Mouse (Mus musculus) kidney, postnatal 25 days (tissue): ENCODE measurements around the gene Stard10.

Experiments
- DNase-seq, 2 experiments: peaks; one replicate each; pipeline ENCODE4 v3.0.0; 2021; ENCODE audit warnings: mixed read lengths in 2 of 2

Gene Stard10

DNA sequence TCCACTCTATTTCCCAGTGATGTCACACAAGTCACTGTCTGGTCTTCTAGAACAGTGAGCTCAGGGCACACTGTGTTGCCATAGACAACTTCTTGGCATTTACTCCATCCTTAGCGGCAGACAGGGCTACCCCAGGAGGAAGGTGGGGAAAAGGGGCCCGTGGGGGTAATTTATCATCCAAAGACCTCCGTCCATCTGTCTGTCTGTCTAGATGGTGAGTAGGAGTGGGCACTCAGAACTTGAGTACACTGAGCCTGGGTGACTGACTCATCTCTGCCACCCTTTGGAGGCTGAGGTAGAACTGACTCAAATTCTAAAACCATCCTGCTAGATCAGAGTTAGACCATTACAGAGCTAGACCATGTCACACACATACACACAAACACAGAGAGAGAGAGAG is at the start of gene Stard10:
Stard10 (plus strand) TSS at position 73 of the 400 bp plus-strand sequence.
- no peak for DNase-seq

DNA sequence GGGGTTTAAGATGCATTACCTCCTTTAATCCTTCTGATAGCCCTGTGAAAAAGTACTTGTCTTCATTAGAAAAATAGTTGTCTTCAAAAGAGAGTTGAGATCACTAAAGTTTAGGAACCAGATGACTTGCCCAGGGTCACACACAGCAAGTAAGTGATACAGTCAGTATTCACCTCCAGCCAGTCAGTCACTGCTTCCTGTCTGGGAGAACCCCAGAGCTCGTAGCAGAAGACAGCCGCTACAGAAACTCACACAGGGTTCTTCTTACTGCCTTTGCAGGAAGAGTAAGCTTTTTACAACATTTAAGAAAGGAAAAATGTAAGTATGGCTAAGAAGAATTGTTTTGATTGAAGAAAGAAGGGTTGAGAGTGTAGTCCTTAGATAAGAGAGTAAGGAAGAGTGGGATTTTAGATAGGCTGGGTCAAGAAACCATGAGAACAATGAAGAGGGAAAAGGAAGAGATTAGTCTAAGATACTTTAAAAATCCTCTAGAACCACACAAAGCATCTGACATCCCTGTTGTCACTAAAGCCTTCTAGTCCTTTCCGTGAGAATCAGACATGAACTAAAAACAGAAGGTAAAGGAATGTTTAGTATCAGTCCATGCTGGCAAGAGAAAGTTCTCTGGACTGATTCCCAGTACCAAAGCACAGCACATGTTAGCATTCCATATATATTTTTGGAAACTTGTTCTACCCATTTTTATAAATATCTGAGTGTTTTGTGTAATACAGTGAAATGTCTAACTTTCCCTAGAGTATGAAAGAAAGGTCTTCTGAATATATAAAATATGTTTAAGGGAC is 49.2 kb upstream of the Stard10 start:
- no peak for DNase-seq

DNA sequence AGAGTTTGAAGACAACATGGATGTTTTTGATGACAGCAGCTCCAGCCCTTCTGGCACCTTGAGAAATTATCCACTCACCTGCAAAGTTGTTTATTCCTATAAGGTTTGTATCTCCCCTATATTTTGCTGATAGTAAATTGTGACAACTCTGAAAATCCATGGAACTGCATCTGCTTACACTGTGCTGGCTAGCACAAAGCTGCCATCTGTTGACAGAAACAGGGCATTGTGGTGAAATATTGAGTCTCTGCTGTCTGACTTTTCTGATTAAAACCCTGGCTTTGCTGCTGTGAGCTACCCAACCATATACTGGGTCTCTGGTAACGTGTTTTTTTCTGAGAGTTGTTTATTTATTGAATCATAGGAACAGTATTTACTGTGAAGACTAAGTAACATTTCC is 45.3 kb upstream of the Stard10 start:
- DNase-seq = no peak

DNA sequence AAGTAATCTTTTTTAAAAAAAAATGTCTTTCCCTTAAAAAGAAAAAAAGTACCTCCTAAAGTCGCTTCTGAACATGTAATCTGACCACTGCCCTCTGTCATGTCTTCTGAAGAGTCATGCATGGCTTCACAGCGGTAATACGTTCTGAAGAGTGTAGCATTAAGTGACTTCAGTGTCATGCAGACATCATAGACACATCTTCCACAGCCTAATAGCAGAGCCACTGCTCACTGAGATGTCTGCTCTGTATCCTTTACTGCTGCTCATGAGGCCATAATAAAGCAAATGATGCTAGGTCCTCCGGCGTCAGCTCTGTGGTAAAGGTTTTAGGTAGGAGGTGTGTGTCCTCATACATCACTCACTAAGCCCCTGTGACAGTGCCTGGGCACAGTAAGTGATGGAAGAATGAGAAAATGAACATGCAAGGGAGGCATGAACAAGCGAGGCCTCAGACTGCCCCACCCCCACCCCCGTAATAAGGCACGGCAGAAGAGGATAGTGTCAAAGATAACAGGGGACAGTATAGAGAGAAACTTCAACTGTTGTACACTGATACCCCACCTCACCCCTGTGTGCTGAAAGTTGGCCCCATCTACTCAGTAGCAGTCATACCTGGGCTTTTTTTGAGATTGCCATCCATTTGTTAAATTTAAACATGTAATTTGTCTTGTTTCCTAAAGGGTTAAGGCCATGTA is 44.3 kb upstream of the Stard10 start:
- DNase-seq = no peak

DNA sequence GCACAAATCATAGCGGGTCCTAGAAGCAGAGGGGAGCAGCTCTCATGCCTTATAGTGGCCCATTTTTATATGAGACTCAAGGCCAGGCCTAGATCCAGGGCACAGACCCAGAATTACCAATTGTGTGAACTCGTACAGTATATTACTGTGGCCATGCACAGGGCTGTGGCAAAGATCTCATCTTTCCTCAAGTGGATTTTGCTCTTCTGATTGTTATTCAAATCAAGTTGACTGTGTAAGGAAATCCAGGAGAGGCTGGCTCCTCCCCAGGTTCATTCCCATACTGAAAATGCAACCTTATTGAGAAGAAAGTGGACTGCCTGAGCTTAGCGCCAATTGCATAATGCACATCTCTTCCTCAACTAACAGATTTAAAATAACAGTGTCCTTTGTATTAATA is 34.2 kb upstream of the Stard10 start:
- DNase-seq = no peak

DNA sequence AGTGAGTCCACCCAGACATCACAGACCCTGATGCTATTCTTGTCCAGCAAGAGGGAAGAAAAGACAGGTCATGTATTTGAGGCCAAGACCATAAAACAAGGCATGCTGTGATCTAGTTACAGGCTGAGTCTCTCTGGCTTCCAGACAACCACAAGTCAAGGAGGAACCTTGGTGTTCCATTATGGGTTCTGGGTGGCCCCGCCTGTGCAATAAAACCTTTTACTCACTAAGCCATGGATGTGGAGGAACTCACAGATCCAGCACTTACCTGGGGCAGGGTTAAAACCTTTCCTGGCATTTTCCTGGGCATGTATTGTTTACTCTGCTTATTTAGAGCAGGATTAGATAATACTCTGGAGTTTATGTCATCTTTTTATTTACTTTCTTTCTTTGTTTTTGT is 32.4 kb upstream of the Stard10 start:
- DNase-seq = no peak

DNA sequence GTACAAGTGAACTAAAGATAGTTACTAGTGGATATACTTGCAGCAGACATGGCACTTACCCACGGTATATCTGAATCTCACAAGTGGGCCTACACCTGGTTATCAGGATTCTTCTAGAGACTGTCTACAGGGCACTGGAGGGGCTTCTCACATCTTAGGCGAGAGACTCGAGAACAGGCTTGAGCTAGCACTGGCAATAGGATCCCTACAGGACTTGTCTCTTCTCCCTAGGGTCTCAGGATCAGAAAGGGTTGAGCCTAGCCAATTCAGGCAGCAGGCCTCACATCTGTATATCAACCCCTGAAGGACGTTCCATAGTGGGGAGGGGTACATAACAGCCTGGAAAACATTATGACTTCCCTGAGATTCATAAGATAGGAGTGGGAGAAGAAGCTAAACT is 30.0 kb upstream of the Stard10 start:
- DNase-seq = no peak

DNA sequence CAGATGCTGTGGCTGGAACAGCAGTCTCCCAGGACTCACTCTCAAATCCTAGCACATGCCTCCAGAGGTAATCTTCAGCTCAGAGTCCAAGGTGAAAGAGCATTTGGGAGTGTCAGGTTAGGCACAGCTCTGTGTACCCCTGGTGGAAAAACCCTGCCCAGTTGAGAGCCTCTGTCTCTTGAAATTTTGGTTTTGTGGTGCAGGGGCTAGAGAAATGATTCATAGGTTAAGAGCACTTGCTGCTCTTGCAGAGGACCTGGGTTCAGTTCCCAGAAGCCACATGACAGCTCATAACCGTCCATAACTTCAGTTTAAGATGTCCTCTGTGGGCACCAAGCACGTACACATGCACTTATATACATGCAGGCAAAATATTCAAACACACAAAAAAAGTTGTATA is 29.1 kb upstream of the Stard10 start:
- no peak for DNase-seq

DNA sequence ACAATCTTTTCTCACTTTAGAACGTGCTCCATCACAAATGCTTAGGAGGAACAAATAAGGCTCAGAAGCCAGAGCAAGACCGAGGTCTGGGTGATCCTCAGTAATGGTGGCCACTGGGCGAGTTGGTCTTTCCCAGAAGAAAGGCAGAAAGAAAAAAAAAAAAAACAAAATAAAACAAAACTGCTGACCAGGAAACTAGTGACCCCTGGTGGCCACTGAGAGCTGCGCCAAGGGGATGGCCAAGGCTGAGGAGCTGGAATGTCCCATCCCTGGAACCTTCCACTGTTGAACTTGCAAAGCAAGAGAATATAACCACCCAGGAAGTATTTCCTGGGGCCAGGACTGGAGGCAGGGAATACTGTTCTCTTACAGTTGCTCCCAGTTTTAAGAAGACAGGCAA is 28.4 kb upstream of the Stard10 start:
- DNase-seq = peak; percentile 71 to 75

DNA sequence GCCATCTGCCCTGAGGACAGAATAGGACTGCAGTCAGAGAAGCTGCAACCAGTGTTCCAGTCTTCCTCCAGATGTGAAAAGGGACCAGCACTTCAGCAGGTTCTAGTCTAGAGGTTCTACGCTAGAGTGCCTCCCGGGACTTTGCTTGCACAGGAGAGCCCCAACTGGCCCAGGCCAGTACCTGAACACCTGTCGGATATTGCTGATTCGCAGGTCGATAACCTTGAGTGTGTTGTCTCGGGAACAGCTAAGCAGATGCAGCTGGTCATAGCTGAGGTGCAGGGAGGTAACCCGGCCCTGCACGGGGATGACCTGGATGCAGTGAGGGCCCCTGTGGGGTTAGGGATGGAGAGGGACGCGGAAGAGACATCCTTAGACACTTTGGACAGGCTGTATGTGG is 26.5 kb upstream of the Stard10 start:
- no peak for DNase-seq

DNA sequence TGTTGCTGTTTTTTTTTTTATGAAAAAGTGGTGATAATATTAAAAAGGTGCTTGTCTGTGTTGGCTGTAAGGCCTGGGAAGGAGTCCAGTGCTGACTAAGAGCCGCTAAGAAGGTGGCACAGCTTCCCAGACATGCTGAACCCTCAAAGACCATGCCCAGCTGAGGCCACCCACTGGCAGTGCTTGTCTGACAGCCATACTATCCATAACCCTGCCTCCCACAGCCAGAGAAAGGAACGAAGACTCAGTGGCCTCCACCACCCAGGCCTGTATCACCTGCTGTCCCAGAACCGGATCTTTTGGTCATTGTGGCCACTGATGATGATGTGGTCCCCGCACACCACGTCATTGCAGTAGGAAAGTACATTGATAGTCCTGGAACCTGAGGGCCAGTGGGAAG is 25.7 kb upstream of the Stard10 start:
- no peak for DNase-seq

DNA sequence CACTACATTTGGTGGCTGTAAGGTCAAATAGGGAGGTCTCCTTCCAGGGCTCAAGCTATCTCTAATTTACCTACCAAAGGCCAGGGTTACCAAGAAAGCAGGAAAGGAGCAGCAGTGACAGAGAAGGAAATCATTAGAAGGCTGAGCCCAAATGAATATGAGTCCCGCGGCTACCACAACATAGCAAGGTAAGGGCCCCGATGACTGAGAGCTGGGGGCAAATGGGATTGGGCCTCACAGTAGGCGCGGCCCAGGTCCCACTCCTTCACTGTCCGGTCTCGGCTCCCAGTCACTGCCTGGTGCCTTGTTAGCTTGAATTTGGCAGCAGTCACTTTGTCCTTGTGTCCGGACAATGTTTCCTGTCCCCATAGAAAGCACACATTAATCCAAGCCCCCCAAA is 25.2 kb upstream of the Stard10 start:
- DNase-seq = no peak

DNA sequence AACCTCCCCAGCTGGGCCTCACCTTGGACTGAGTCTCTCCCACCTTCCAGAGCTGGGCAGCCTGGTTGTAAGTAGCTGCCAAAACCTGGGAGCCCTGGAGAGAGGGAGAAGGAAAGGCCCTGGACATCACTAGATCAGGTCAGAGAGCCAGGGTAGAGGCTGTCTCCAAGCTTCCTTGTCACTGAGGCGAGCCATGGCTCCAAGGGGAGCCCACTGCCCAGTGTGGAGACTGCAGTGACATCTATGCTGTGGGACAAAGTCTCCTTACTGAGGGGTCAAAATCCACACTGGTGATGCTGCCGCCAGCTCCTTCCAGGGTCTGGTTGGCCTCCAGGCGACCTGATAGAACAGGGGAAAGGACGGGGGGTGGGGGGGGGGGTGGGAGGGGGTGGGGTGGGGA is 24.8 kb upstream of the Stard10 start:
- DNase-seq = no peak

DNA sequence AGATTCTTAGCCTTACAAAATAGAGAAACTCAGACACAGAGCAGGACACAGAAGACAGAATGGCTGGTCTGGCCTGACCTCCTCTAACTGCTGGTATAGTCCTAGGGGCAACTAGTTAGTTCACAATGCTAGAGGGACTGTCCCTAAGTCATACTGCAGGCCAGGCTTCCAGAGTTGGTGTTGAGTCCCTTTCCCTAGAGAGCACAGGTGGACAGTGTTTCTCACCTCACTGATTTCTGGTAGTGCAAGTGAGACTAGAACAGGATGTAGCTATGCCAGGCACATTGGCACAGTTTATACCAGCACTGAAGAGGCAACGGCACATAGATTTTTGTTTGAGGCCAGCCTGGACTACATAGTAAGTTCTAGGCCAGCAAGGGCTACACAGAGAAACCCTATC is 24.2 kb upstream of the Stard10 start:
- no peak for DNase-seq

DNA sequence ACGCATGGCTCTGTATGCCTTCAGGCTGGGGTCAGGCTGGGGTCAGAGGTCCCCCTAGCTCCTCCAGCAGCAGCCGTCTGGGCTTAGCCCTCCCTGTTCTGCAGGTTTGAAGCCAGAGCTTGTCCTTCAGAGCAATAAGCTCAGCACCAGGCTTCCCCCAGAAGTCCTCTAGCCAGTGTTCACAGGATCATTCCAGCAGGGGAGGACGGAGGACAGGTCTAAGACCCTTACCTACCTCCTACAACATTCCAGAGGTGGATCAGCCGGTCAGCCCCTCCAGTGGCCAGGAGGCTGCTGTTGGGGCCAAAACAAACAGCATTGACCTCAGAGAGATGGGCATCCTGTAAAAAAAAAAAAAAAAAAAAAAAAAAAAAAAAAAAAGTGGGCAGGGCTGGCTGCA is 23.7 kb upstream of the Stard10 start:
- DNase-seq = no peak

DNA sequence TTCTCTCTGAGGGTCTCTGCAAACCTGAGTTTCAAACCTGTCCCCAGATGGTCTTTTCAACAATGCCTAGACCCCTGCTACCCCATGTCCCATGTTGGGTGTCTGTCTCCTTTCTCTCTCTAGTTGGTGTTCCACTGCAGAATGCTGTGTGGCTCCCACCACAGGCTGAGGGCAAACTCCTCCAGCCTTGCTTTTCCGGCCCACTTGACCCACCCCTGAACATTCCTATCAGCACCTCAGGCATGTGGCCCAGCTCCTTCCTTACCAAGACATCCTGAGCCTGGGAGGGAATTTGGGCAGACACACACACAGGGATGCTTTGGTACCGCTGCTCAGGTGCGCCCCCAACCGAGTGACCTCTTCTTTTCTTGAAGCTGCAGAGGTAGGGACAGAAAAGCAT is 23.3 kb upstream of the Stard10 start:
- DNase-seq = peak in 1 of 2 experiments; percentile 26

DNA sequence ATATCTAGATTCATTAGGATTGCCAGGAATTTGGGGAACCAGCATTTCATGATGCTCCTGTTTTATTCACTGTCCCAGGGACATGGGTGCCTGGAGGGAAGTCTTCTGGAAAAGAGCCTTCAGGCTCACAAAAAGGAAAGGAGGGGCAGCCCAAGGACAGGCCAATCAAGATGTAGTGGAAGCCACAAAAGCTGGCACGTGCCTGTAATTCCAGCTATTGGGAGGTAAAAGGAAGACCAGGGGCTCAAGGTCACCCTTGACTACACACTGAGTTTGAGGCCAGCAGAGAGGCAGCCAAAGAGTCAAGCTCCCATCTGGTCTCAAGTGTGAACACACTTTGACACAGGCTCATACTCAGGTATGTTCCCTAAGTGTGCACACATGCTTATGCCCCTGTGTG is 21.4 kb upstream of the Stard10 start:
- peak in 1 of 2 experiments; percentile 28 for DNase-seq

DNA sequence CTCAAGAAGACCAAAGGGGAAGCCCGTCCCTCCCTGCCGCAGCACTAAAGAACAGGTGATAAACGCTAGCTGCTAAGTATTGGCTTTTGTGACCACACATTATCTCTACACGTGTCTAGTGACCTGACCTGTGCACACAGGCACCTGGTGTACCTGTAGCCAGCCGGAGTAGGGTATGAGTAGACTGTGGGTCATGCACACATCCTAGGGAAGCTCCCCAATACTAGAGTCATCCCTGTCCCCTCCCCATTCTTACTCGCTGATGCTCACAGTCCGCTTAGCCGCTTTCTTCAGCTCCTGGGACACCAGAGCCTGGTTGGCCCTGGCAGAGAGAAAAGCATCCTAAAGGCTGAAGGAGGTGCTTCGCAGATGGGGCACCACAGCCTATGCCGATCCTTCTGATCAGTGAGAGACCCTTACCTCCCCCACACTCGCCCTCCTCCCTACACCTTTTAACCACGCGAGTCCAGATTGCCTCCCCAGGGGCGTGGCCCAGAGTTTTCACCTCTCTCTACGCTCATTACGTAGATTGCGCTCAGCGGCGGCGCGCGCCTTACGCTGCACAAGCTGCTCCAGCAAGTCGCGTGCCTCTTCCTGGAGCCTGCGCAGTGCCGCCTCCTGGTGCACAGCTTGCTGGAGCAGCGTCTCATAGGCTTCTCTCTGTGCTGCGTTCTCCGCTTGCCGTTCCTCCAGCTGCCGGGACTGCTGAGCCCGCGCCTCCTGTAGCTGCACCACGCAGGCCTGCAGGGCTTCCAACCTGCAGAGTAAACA is 20.4 kb upstream of the Stard10 start:
- DNase-seq = peak; percentile 86 to 87

DNA sequence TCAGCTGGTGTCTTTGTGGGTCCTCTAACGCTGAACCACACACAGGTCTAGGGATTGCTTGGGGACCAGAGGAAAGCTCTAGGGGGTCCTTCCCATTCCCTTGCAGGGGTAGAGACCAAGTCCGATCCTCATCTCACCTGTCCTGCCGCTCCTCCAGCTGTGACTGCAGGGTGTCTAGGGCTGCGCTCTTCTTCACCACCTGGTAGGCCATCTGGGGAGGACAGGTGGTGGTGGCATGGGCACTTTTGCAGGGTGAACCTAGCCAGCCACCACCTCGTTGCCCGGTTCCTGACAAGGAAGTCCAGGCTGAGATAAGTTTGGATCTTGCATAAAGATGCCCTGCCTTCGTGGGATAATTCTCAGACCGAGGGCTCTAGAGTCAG is 19.9 kb upstream of the Stard10 start:
- peak in 1 of 2 experiments; percentile 30 for DNase-seq

DNA sequence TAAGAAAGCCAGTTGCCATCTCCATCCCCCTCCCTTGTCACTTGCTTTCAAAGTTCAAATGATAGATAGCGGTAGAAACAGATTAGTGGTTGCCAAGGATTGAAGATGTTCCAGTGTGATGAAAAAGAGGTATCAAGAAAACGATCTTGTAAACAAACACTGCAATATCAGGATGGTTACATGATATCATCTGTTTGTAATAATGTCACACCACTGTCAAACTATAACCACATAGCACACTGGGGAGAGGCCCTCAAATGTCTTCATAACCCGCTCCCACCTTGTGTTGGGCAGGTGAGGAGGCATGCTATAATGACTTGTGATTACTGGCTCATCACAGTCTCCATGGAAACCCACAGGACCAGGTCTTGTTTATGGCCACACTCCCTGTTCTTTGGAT is 18.5 kb upstream of the Stard10 start:
- DNase-seq = peak in 1 of 2 experiments; percentile 19

DNA sequence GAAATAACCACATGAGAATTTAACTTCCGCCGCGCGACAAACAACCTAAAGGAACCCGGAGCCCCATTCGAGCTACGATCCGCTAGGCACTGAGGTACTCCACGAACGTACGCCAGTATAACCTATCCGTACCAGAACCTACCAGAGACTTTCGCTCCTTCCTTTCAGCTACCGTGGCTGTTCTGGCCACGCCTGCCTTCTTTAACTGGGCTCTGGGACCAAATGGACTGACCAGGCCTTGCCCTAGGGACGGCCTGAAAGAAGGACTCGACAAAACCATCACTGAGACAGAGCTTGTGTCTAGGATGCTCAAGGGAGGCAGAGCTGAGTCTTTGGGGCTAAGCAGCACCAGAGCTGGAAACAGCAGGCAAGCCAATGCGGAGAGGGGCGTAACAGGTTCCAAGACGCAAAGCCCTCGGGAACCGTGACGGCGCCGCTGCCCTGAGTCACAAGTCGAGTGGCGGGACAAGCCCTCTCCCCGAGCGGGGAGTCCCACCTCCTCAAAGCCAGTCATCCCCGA is 15.5 kb upstream of the Stard10 start:
- DNase-seq = peak in 1 of 2 experiments; percentile 55

DNA sequence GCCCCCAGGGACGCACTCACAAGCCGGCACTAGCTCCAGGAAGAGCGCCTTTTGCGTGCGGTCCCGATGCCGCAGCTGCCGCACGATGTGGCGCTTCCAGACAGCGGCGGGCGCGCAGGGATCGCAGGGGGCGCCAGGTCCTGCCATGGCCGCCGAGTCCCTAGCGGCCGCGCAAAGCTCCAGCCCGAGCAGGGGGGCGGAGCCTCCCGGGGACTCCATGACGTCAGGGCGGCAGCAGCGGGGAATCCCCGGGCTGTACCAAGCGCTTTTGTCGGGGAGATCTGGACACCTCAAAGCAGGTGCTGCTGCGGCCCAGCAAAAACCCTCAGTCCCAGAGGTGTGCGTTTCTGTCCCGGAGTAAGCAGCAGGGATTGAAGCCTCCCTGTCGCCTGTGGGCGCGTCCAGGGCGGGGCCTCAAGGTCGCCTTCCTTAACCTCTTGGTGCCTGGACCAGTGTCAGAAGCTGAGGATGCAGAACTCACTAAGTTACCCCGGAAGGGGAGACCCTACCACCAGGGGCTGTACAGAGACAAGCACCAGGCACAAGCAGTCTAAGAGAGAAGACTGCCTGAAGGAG is 14.9 kb upstream of the Stard10 start, which contains the start of gene Atg16l2:
Atg16l2 (minus strand) TSS at position 371 of the 576 bp plus-strand sequence.
- peak; percentile 92 to 97 for DNase-seq

DNA sequence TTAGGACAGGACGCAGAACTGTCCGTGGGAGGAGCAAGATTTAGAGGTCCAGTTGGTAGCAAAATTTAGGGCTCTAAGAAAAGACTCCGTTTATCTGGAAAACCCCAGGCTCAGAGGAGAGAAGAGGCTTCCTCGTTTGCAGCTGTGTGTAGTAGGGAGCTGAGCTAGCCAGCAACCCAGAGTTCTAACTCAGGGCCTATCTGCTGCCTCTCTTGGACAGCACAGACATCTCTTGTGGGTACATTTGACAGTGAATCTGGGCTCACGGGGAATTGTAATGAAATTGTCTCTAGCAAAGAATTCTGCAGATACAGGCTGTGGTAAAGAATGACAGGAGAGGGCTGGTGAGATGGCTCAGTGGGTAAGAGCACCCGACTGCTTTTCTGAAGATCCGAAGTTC is 14.2 kb upstream of the Stard10 start:
- DNase-seq = no peak
